Mouse (Mus musculus) lung, postnatal 0 days (tissue): Measurements from ENCODE around the gene Pde1a. TPM values are rescaled to one million over a fixed set of nuclear protein-coding genes. Genes with fewer than 3 reads are reported as not detected.

Source experiments
- ATAC-seq: fragments of 200-750 bp; cut with Nextera tagmentation; 2 replicates; pipeline ENCODE4 v1.8.0; 2017; ENCODE audit warnings: moderate library complexity
- DNase-seq: peaks from one replicate; pipeline ENCODE4 v3.0.0-alpha.2; 2016; ENCODE audit warnings: low spot score
- H3K27ac ChIP-seq: fragments of 300-500 bp; sonication (generic); 2 replicates; pipeline ENCODE4 v1.5.1; 2014; ENCODE audit warnings: antibody characterized with exemption, mild to moderate bottlenecking, low read length, mixed read lengths
- H3K27me3 ChIP-seq: fragments of 300-500 bp; sonication (generic); replicated peaks from 2 replicates; pipeline ENCODE4 v1.6.1; 2014; ENCODE audit warnings: low read length, mixed read lengths; ENCODE audit not compliant: insufficient read depth
- H3K36me3 ChIP-seq: fragments of 300-500 bp; sonication (generic); 2 replicates; pipeline ENCODE4 v1.6.1; 2014; ENCODE audit warnings: low read length, mixed read lengths; ENCODE audit not compliant: insufficient read depth
- H3K4me1 ChIP-seq: fragments of 300-500 bp; sonication (generic); 2 replicates; pipeline ENCODE4 v1.6.1; 2014; ENCODE audit warnings: antibody characterized with exemption, low read depth, low read length, mixed read lengths; ENCODE audit not compliant: insufficient read depth
- H3K4me2 ChIP-seq: fragments of 300-500 bp; sonication (generic); replicated peaks from 2 replicates; pipeline ENCODE4 v1.6.1; 2014; ENCODE audit warnings: low read depth, mild to moderate bottlenecking, low read length, moderate library complexity, mixed read lengths
- H3K4me3 ChIP-seq: fragments of 300-500 bp; sonication (generic); 2 replicates; pipeline ENCODE4 v1.5.1; 2014; ENCODE audit warnings: low read depth, low read length
- H3K9ac ChIP-seq: fragments of 300-500 bp; sonication (generic); replicated peaks from 2 replicates; pipeline ENCODE4 v1.6.1; 2014; ENCODE audit warnings: low read depth, mild to moderate bottlenecking
- H3K9me3 ChIP-seq: fragments of 300-500 bp; sonication (generic); 2 replicates; pipeline ENCODE4 v1.6.1; 2016; ENCODE audit warnings: low read length, mixed read lengths
- CTCF ChIP-seq: IDR thresholded peaks from 2 replicates; pipeline ENCODE4 v1.5.1; 2016; ENCODE audit warnings: antibody characterized with exemption, mild to moderate bottlenecking
- EP300 ChIP-seq: IDR thresholded peaks from 2 replicates; pipeline ENCODE4 v1.6.1; 2016; ENCODE audit warnings: antibody characterized with exemption, mild to moderate bottlenecking, control low read depth
- WGBS: fragments of 180-500 bp; shearing (Covaris S2); extraction: QIAGEN DNeasy Blood & Tissue Kit; methylation state at CpG from one replicate; pipeline ENCODE4 v1.1.7; 2014; 5-methylcytosine and 5-hydroxymethylcytosine counted together
- polyA plus RNA-seq: library from polyadenylated mRNA; unstranded; fragments of >200 nt; fragmentation: Nextera tagmentation; extraction: Ambion mirVana; gene quantifications from 2 replicates; pipeline ENCODE4 v1.2.1, GENCODE M21; 2015

Gene Pde1a
- polyA plus RNA-seq, 1 experiment from 2014 or later, result 13.5 TPM

GRCm38 (mm10) chr2:79920438-79920837, 208.8 kb downstream of the Pde1a start:
- Histone ChIP-seq H3K27ac (no peak overlapping the region), H3K9ac (no peak overlapping the region), H3K4me2 (no peak overlapping the region), H3K27me3 (no peaks in the 10 kb centered on the region), H3K4me3 (no peak overlapping the region), H3K9me3 (no peaks in the 10 kb centered on the region), H3K36me3 (no peaks in the 10 kb centered on the region), H3K4me1 (no peaks in the 10 kb centered on the region)
- TF ChIP-seq CTCF, result no peak
- no peak for TF ChIP-seq EP300
- WGBS, result 73% methylated on average over 4 of the region's 4 CpGs
- ATAC-seq, result no peak
- DNase-seq, result no peak

GRCm38 (mm10) chr2:79901841-79902510, 227.3 kb downstream of the Pde1a start:
- no peaks in the 10 kb centered on the region for H3K9me3 ChIP-seq
- H3K36me3 ChIP-seq, result no peaks in the 10 kb centered on the region
- no peaks in the 10 kb centered on the region for H3K27me3 ChIP-seq
- TF ChIP-seq CTCF (no peak), EP300 (no peak)
- ATAC-seq (no peak), DNase-seq (no peak)
- H3K9ac ChIP-seq, result no peak overlapping the region
- no peak overlapping the region for H3K4me3 ChIP-seq
- no peak overlapping the region for H3K27ac ChIP-seq
- no peak overlapping the region for H3K4me2 ChIP-seq
- WGBS, result 68% methylated on average over 2 of the region's 2 CpGs
- H3K4me1 ChIP-seq, result no peaks in the 10 kb centered on the region

- TF ChIP-seq EP300 (no peak), CTCF (no peak)
- no peak overlapping the region for H3K4me2 ChIP-seq
- H3K36me3 ChIP-seq, result no peaks in the 10 kb centered on the region
- ATAC-seq (no peak), DNase-seq (no peak)
- H3K27ac ChIP-seq, result no peak overlapping the region
- H3K9ac ChIP-seq, result no peak overlapping the region
- no peaks in the 10 kb centered on the region for H3K4me1 ChIP-seq
- no peak overlapping the region for H3K4me3 ChIP-seq
- H3K9me3 ChIP-seq, result no peaks in the 10 kb centered on the region
- WGBS, result 60% methylated on average over 3 of the region's 3 CpGs
- H3K27me3 ChIP-seq, result no peaks in the 10 kb centered on the region
Observed at GRCm38 (mm10) chr2:79898522-79898921, 230.7 kb downstream of the Pde1a start.

- Histone ChIP-seq H3K36me3 (no peaks in the 10 kb centered on the region), H3K4me3 (no peak overlapping the region), H3K9me3 (no peaks in the 10 kb centered on the region), H3K9ac (no peak overlapping the region), H3K4me1 (no peaks in the 10 kb centered on the region), H3K27ac (no peak overlapping the region), H3K27me3 (no peaks in the 10 kb centered on the region), H3K4me2 (no peak overlapping the region)
- DNase-seq (no peak), ATAC-seq (no peak)
- 60% methylated on average over 1 of the region's 1 CpGs for WGBS
- TF ChIP-seq CTCF, result no peak
Observed at GRCm38 (mm10) chr2:79892829-79893228, 236.4 kb downstream of the Pde1a start.

- Histone ChIP-seq H3K4me1 (no peaks in the 10 kb centered on the region), H3K27ac (no peak overlapping the region), H3K9ac (no peak overlapping the region), H3K36me3 (no peaks in the 10 kb centered on the region), H3K4me3 (no peak overlapping the region), H3K4me2 (no peak overlapping the region), H3K9me3 (no peaks in the 10 kb centered on the region), H3K27me3 (no peaks in the 10 kb centered on the region)
- ATAC-seq (no peak), DNase-seq (no peak)
- 57% methylated on average over 5 of the region's 5 CpGs for WGBS
- TF ChIP-seq CTCF (no peak), EP300 (no peak)
Observed at GRCm38 (mm10) chr2:79891760-79892570, 237.3 kb downstream of the Pde1a start.

GRCm38 (mm10) chr2:79890726-79891125, 238.5 kb downstream of the Pde1a start:
- TF ChIP-seq CTCF, result no peak
- TF ChIP-seq EP300, result no peak
- Histone ChIP-seq H3K27me3 (no peaks in the 10 kb centered on the region), H3K4me2 (no peak overlapping the region), H3K4me3 (no peak overlapping the region), H3K9ac (no peak overlapping the region), H3K27ac (no peak overlapping the region), H3K4me1 (no peaks in the 10 kb centered on the region), H3K9me3 (no peaks in the 10 kb centered on the region), H3K36me3 (no peaks in the 10 kb centered on the region)
- DNase-seq, result no peak
- ATAC-seq, result no peak
- WGBS, result 75% methylated on average over 8 of the region's 8 CpGs
